Mouse (Mus musculus) fat pad, adult 2 months (tissue): ENCODE results near the gene Erg.

Experiments
- DNase-seq: peaks from one replicate; pipeline ENCODE4 v3.0.0-alpha.2; 2011; ENCODE audit warnings: low read depth, low spot score; ENCODE audit errors: extremely low read depth

Gene Erg

GRCm38 (mm10) chr16:95585541-95586310 is 667 bp downstream of the Erg start:
- no peak for DNase-seq

- DNase-seq: no peak
Measured at GRCm38 (mm10) chr16:95584751-95585528, 1.5 kb downstream of the Erg start.

DNA sequence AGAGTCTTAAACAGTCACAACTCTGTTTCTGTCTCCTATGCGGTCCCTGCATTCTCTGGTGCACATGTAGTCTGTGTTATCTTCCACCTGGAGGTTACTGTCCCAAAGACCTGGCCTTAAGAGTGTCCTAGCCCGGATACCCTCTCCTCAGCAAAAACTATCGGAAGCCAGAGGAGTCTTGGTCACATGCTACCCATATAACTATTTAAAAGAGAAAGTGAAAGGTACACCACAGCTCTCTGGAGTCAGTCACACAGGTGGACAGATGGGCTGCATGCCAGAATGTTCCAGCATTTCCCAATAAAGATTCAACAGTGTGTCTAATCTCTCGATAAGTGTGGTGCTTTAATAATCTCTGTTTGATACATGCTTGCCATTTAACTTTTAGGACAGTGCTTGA is 7.1 kb downstream of the Erg start:
- DNase-seq: no peak

DNA sequence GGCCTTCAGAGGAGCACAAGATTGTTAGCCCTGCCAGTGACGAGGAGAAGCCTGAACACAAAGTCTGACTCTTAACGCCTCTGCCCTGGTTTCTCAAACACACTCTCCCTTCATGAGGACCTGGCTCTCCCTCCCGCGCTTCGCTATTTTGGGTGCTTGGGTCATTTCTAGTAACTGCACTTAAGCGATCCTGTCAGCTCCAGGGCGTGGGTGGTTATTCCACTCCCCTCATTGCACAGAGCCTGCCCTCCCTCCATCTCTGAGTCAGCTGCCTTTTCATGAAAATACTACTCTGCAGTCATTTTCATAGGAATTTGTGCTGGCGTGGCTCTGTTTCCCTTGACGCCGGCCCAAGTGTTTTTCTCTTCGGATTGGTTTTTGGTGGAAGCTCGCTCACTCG is 13.2 kb downstream of the Erg start:
- DNase-seq: no peak

DNA sequence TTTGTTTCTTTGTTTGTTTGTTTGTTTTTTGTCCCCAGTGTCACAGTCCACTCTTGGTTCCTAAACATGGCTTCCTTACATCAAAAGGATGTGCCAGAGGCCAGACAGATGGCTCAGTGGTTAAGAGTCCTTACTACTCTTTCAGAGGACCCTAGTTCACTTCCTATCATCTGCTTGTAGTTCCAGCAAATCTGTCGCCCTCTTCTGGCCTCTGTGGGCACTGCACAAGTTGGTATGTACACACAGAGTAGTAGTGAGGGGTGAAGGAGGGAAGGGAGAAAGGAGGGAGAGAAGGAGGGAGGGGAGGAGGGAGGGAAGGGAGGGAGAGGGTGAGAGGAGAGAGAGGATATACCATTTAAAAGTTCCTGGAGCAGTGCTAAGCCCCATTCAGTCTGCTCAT is 15.8 kb downstream of the Erg start:
- DNase-seq: no peak

- no peak for DNase-seq
Measured at GRCm38 (mm10) chr16:95556834-95557233, 29.6 kb downstream of the Erg start.

- no peak for DNase-seq
Measured at GRCm38 (mm10) chr16:95553136-95553535, 33.3 kb downstream of the Erg start.

DNA sequence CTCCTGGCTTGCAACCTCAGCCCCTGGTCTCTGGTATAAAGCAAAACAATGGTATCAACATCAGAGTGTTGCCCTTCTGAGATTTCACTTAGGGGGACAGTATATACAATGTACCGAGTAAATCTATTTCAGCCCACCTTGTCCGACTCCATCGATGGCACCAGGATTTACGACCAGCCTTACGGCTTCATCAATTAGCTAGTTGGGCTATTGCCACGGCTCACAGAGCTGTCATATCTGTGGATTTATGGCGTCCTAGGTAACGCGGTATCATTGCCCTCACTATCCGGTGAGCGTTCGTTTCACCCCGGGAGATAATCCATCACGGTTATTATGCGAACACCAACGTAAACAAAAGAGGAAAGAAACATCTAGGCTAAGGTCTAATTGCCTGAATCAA is 33.9 kb downstream of the Erg start:
- no peak for DNase-seq

DNA sequence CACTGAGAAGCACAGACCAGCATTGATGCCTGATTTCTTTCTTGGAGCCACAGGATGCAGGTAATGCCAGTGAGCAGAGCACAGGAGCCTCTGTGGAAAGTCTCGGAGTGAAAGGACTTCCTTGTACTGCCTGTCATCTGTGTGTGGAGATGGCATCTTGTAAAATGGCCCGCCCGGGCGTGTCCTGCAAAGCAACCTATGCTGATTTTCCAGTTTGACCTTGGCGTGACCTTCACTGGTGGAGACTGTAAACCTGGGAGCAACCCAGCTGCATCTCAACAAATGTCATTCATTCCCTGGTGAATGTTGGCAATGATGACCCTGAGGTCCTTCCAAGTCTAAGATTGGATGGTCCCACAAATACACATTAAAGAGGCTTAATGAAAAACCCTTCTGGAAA is 35.9 kb downstream of the Erg start:
- no peak for DNase-seq

GRCm38 (mm10) chr16:95544753-95545152 is 41.6 kb downstream of the Erg start:
- DNase-seq: no peak

DNA sequence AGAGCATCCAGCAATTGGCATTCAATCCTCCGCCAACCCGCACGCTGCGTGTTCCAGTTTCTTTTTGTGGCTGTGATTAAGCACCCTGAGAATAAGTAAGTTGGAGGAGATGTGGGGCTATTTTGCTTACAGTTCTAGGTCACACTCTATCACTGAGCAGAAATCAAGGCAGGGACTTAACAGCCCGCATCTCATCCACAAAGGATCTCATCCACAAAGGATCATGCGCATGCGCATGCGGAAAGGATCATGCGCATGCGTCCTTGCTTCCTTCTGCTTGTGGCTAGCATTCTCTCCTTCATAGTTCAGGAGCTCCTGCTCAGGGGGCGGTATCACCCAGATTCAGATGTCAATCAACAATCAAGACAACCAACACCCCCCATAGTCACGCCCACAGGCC is 42.9 kb downstream of the Erg start:
- DNase-seq: no peak

DNA sequence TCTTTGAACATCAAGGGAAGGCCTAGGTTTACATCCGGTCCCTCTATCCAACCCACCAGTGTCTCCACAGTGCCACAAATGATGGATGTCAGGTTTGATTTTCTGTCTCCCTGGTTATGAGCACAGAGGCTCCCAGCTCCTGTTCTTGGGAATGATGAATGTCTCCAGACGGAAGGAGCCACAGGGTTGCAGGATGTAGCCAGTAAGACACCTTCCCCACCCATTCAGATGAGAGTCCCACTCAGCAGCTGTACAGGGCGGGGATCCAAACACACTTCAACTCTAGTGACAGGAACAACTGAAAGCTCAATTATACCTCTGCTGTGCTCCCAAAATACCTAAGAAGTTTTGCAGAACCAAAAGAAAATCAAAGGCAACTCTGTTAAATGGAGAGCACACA is 51.2 kb downstream of the Erg start:
- DNase-seq: no peak

- DNase-seq: no peak
Measured at GRCm38 (mm10) chr16:95532387-95533077, 53.9 kb downstream of the Erg start.

DNA sequence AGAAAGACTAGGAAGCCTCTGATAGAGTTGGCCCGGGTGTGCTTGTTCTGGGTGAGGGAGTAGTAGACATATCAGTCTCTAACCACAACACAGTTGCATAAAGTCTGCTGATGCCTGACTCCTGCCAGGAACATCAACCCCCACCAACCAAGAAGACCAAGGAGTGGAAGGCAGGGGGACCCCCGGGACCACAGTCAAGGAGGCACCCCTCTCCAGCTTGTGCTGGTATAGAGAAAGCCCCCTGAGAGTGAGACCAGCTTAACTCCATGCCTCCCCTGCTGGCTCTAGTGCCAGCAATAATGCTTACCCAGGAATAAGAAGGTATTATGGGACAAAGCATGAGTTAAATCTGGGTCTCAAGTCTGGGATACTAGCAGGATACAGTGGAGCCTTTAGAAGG is 58.8 kb downstream of the Erg start:
- DNase-seq: no peak

DNA sequence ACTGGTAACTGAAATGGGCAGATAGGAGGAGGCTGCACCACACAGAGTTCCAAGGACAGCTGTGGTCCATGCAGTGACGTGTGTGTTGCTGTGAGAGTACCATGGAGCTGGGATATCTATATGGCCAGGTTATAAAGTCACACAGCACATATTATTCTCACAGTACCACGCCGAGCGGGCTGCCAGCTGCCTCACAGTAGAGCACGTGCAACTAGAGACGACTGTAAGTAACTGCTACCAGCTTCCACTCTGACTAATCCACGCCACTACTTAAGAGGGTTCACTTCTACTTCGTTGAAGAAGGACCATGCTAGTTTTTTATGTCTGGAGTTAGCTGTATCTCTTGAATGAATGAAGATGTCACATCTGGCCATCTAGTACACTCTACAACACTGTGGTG is 66.9 kb downstream of the Erg start:
- DNase-seq: no peak

DNA sequence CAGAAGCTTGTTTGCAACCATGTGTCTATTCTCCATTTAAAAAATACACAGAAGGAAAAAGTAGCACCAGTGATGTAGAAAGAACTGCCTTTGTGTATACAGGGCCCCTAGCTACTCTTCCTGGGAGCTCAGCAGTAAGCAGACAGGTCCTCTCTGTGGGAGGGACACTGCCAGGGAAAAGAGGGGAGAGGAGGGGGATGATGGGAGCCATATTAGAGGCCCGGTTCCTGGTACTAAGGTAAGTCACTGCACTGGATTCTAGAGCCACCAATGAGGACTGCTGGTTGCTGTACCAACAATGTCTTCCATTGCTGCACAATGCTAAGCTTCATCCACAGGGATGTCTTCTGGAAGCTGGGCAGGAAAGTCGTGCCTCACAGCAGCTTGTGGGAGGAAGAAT is 80.3 kb downstream of the Erg start:
- no peak for DNase-seq

DNA sequence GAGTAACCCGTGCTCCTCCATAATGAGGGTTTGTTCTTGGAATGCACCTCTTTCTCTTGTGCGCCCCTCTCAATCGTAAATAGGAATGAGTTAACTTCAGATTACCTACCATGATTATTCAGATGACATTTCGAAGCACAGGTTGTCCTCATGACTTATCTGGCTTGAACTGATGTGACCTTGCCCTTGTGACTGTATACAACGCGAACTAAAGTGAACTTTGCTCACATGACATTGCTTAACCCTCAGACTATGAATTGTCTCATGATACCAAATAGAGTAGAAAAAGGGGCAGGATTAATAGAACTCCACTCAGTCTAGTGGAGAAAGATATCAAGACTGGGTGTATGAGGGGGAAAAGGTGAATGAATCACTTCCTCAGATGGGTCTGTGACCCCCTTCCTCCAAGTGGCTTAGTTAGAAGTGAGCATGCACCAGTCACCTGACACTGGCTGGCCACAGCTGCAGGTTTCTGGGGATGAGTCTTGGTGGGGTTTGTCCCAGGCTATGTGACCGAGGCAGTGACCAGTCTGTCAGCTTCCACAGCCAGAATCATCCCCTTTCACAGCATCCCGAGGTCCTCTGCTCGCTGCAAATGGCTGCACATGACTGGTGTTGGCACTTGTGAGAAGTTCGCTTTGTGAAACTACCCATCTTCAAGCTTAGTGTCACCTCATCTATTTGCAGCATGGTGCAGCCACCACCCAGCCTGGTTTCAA is 89.7 kb downstream of the Erg start:
- no peak for DNase-seq

DNA sequence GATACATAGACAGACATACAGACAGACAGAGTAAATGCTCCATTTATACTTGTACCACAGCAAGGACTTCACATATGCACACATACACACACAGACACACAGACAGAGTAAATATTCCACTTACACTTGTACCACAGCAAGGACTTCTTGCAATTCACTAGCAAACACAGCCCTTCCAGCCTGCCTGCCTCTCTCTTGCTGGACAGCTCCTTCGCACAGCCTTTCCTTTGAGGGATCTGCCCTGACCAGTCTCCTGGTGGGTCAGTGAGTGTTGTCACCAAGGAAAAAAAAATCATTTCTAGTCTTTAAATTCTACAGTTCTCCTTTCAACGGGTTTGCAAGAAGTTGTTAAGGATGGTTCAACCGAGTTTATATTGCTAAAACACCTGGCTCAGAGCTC is 92.3 kb downstream of the Erg start:
- no peak for DNase-seq

DNA sequence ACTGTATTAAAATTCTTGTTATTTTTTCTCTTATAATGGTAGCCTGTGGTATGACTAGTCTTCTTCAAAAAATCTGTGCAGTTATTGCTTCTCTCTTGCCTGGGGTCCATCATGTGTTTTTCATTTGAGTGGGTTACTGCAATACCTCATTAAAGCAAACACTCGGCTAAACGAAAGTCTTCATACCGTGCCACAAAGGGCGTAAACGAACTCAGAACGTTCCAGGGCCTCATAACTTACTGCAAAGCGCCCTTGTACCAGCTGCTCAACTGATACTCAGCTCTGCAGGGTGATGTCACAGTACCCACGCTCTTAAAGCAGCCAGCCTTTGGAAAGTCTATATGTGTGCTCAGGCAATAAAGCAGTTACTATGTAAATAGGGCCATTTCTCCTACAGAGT is 93.1 kb downstream of the Erg start:
- DNase-seq: no peak

DNA sequence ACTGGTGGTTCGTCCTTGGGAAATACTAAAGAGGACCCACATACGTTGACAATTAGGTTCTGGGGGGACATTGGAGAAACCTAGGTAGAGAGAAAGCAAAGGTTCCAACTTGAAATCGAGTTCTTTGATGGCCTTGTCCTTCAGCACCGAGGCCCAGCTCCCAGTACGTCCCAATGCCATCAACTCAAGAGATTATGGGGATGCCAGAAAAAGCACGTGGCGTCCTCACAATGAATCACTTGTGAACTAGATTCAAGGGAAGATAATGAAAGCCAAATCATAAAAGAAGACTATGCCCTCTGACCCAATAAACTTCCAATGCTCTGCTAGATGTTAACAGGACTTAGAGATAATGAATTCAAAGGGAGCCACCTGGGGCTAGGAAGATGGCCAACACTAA is 94.2 kb downstream of the Erg start:
- DNase-seq: no peak

GRCm38 (mm10) chr16:95490386-95490785 is 96.0 kb downstream of the Erg start:
- DNase-seq: no peak
